Mouse (Mus musculus) ovary, postnatal 14 days (tissue): Measurements from ENCODE around the gene Lyrm1.

Source experiments
- DNase-seq: peaks from one replicate; pipeline ENCODE4 v3.0.0; 2022; ENCODE audit warnings: low spot score

The Lyrm1 gene

GRCm38 (mm10) chr7:119895639-119896512 is at the start of gene Lyrm1, which contains the start of gene Dcun1d3:
Gene Lyrm1, plus strand, starts transcription at chr7:119895861.
Gene Dcun1d3, minus strand, starts transcription at chr7:119896298.
- peak; percentile 97 for DNase-seq

GRCm38 (mm10) chr7:119847396-119847795 is 48.3 kb upstream of the Lyrm1 start:
- no peak for DNase-seq

GRCm38 (mm10) chr7:119849096-119849495 is 46.6 kb upstream of the Lyrm1 start:
- DNase-seq: peak; percentile 62

GRCm38 (mm10) chr7:119850737-119851136 is 44.9 kb upstream of the Lyrm1 start:
- DNase-seq: peak; percentile 26

- no peak for DNase-seq
These were observed 43.2 kb upstream of the Lyrm1 start for GRCm38 (mm10) chr7:119852494-119852893.

GRCm38 (mm10) chr7:119853186-119853585 is 42.5 kb upstream of the Lyrm1 start:
- DNase-seq: no peak

GRCm38 (mm10) chr7:119854362-119854761 is 41.3 kb upstream of the Lyrm1 start:
- no peak for DNase-seq

- no peak for DNase-seq
These were observed 40.6 kb upstream of the Lyrm1 start for GRCm38 (mm10) chr7:119855031-119855430.

GRCm38 (mm10) chr7:119859476-119859875 is 36.2 kb upstream of the Lyrm1 start:
- no peak for DNase-seq

- no peak for DNase-seq
These were observed 35.5 kb upstream of the Lyrm1 start for GRCm38 (mm10) chr7:119860116-119860515.

- no peak for DNase-seq
These were observed 35.1 kb upstream of the Lyrm1 start for GRCm38 (mm10) chr7:119860554-119860953.

GRCm38 (mm10) chr7:119860971-119861334 is 34.7 kb upstream of the Lyrm1 start:
- DNase-seq: no peak

- peak; percentile 20 for DNase-seq
These were observed 34.1 kb upstream of the Lyrm1 start for GRCm38 (mm10) chr7:119861335-119862091.

- DNase-seq: no peak
These were observed 33.5 kb upstream of the Lyrm1 start for GRCm38 (mm10) chr7:119862167-119862566.

- no peak for DNase-seq
These were observed 31.2 kb upstream of the Lyrm1 start for GRCm38 (mm10) chr7:119864500-119864899.

GRCm38 (mm10) chr7:119866136-119866535 is 29.5 kb upstream of the Lyrm1 start:
- no peak for DNase-seq

GRCm38 (mm10) chr7:119872204-119872603 is 23.5 kb upstream of the Lyrm1 start:
- DNase-seq: no peak

GRCm38 (mm10) chr7:119873050-119873449 is 22.6 kb upstream of the Lyrm1 start:
- no peak for DNase-seq

- no peak for DNase-seq
These were observed 19.8 kb upstream of the Lyrm1 start for GRCm38 (mm10) chr7:119875776-119876440.

GRCm38 (mm10) chr7:119879171-119879570 is 16.5 kb upstream of the Lyrm1 start:
- DNase-seq: no peak

- DNase-seq: no peak
These were observed 15.3 kb upstream of the Lyrm1 start for GRCm38 (mm10) chr7:119880345-119880744.

- DNase-seq: no peak
These were observed 14.4 kb upstream of the Lyrm1 start for GRCm38 (mm10) chr7:119881229-119881628.

- DNase-seq: no peak
These were observed 7.8 kb upstream of the Lyrm1 start for GRCm38 (mm10) chr7:119887887-119888286.
